In the genomic region with DNA sequence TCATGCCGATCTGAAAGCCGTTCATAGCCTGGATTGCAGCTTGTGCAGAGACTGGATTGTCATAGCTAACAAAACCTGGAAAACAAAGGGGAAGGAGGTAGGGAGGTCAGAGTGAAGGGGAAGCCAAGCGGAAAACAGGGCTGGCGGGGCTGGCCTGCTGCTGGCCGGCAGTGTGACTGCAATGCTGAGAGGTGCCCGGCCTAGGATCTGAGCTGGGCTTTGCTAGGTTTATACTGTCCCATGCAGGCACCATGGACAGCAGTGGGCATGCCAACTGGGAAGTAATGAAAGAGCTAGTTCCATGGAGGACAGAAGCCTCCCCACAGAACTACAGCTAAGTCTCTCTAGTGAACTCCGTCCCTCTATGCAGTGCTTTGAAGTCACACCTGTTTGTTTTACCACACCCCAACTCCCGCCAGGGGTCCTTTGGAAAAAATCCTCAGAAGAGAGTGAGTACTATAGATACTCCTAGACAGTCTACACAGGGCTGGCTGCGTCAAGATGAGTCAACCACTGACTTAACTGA, we compare ENCODE assay signal across 8 mouse cellular contexts.
DNase-seq lines count a peak whose midpoint lies in the region; ATAC-seq and TF ChIP-seq lines count a peak whose summit lies in the region.

No protein-coding gene starts in this region.

- DNase-seq in lung, postnatal 0 days (ENCODE audit: low spot score), result no peak
- no peak for DNase-seq in lung, postnatal 25 days (ENCODE audit: low spot score)
- peak; percentile 7 for DNase-seq in kidney, adult 18-20 months
- DNase-seq in liver, postnatal 0 days, result no peak
- no peak for DNase-seq in T-cell, adult 2 months (ENCODE audit: low spot score)

- no peaks in the 10 kb centered on the region for H3K9me3 ChIP-seq in lung, postnatal 0 days (ENCODE audit: low read length)
- no peaks in the 10 kb centered on the region for H3K9me3 ChIP-seq in embryonic facial prominence, embryonic 12.5 days
- H3K9me3 ChIP-seq in neural tube, embryonic 13.5 days, result no peaks in the 10 kb centered on the region
- no peaks in the 10 kb centered on the region for H3K9me3 ChIP-seq in liver, postnatal 0 days (ENCODE audit: low read length)

- ATAC-seq in lung, postnatal 0 days, result peak; percentile 35; the same call in 1 of the 2 replicates
- ATAC-seq in embryonic facial prominence, embryonic 12.5 days (ENCODE audit: insufficient number of reproducible peaks, insufficient read depth, low FRiP score, low TSS enrichment), result peak; percentile 35; the same call in 1 of the 2 replicates
- ATAC-seq in neural tube, embryonic 13.5 days (ENCODE audit: low read depth), result peak; percentile 82
- no peak for ATAC-seq in erythroblast, adult 5-6 weeks (replicated peaks; ENCODE audit: low FRiP score, poor library complexity, severe bottlenecking)
- no peak for ATAC-seq in liver, postnatal 0 days

- H3K9ac ChIP-seq in lung, postnatal 0 days (replicated peaks; ENCODE audit: low read depth), result no peak overlapping the region
- H3K9ac ChIP-seq in embryonic facial prominence, embryonic 12.5 days, result no peak overlapping the region
- peak overlapping the region; percentile 17; the same call in 1 of the 2 replicates for H3K9ac ChIP-seq in neural tube, embryonic 13.5 days
- H3K9ac ChIP-seq in liver, postnatal 0 days (replicated peaks), result no peak overlapping the region

- no peak for TF ChIP-seq CTCF in lung, postnatal 0 days (IDR thresholded peaks at IDR 0.05)
- TF ChIP-seq CTCF in liver, postnatal 0 days (IDR thresholded peaks at IDR 0.05; ENCODE audit: low read depth), result no peak

- no peak for TF ChIP-seq EP300 in lung, postnatal 0 days (IDR thresholded peaks at IDR 0.05)
- no peak for TF ChIP-seq EP300 in liver, postnatal 0 days (IDR thresholded peaks at IDR 0.05; ENCODE audit: low read depth)

- no peaks in the 10 kb centered on the region for H3K27me3 ChIP-seq in lung, postnatal 0 days (replicated peaks; ENCODE audit: insufficient read depth, low read length)
- H3K27me3 ChIP-seq in embryonic facial prominence, embryonic 12.5 days, result no peaks in the 10 kb centered on the region
- no peaks in the 10 kb centered on the region for H3K27me3 ChIP-seq in neural tube, embryonic 13.5 days
- H3K27me3 ChIP-seq in liver, postnatal 0 days (ENCODE audit: insufficient read depth, low read length), result no peaks in the 10 kb centered on the region

- 59% methylated on average over 9 of the region's 9 CpGs for WGBS in lung, postnatal 0 days
- 52% methylated on average over 9 of the region's 9 CpGs for WGBS in embryonic facial prominence, embryonic 12.5 days
- 22% methylated on average over 9 of the region's 9 CpGs for WGBS in neural tube, embryonic 13.5 days
- WGBS in liver, postnatal 0 days (ENCODE audit: insufficient replicate concordance), result 64% methylated on average over 9 of the region's 9 CpGs

- H3K4me3 ChIP-seq in lung, postnatal 0 days (ENCODE audit: low read depth, low read length), result no peak overlapping the region
- no peak overlapping the region for H3K4me3 ChIP-seq in embryonic facial prominence, embryonic 12.5 days
- H3K4me3 ChIP-seq in neural tube, embryonic 13.5 days, result no peak overlapping the region
- H3K4me3 ChIP-seq in liver, postnatal 0 days (ENCODE audit: low read depth, low read length), result no peak overlapping the region

- H3K4me2 ChIP-seq in lung, postnatal 0 days (replicated peaks; ENCODE audit: low read depth, low read length), result no peak overlapping the region
- H3K4me2 ChIP-seq in embryonic facial prominence, embryonic 12.5 days (replicated peaks), result no peak overlapping the region
- H3K4me2 ChIP-seq in neural tube, embryonic 13.5 days, result no peak overlapping the region
- no peak overlapping the region for H3K4me2 ChIP-seq in liver, postnatal 0 days (ENCODE audit: low read depth, low read length)

- H3K27ac ChIP-seq in lung, postnatal 0 days (ENCODE audit: low read length), result no peak overlapping the region
- H3K27ac ChIP-seq in embryonic facial prominence, embryonic 12.5 days, result peak overlapping the region; percentile 60; the same call in 1 of the 2 replicates
- peak overlapping the region; percentile 70 for H3K27ac ChIP-seq in neural tube, embryonic 13.5 days (replicated peaks)
- no peak overlapping the region for H3K27ac ChIP-seq in liver, postnatal 0 days (ENCODE audit: low read depth)

- H3K4me1 ChIP-seq in lung, postnatal 0 days (ENCODE audit: insufficient read depth, low read depth, low read length), result no peaks in the 10 kb centered on the region
- H3K4me1 ChIP-seq in embryonic facial prominence, embryonic 12.5 days, result no peaks in the 10 kb centered on the region
- peaks cover 23% of the 10 kb centered on the region for H3K4me1 ChIP-seq in neural tube, embryonic 13.5 days (replicated peaks)
- no peaks in the 10 kb centered on the region for H3K4me1 ChIP-seq in liver, postnatal 0 days (ENCODE audit: insufficient read depth)

- H3K36me3 ChIP-seq in lung, postnatal 0 days (ENCODE audit: insufficient read depth, low read length), result no peaks in the 10 kb centered on the region; the same call in 1 of the 2 replicates
- no peaks in the 10 kb centered on the region for H3K36me3 ChIP-seq in embryonic facial prominence, embryonic 12.5 days
- H3K36me3 ChIP-seq in neural tube, embryonic 13.5 days, result peaks cover 28% of the 10 kb centered on the region
- H3K36me3 ChIP-seq in liver, postnatal 0 days (replicated peaks; ENCODE audit: insufficient read depth, low read length), result peaks cover 9% of the 10 kb centered on the region; the same call in 1 of the 2 replicates

Comparison
In these comparisons a context has a peak if more than half of its experiments do, and no peak if none do; other contexts are left out.
1. ATAC-seq: peak in lung, postnatal 0 days (single experiment), embryonic facial prominence, embryonic 12.5 days (single experiment) and neural tube, embryonic 13.5 days (single experiment); none in erythroblast, adult 5-6 weeks (single experiment) and liver, postnatal 0 days (single experiment).
2. H3K27ac ChIP-seq: peak in embryonic facial prominence, embryonic 12.5 days (single experiment) and neural tube, embryonic 13.5 days (single experiment); none in lung, postnatal 0 days (single experiment) and liver, postnatal 0 days (single experiment).